Mouse (Mus musculus) thymus, postnatal 25 days (tissue): Measurements from ENCODE around the gene Cntn6.

ENCODE experiments used
- DNase-seq: peaks from one replicate; pipeline ENCODE4 v3.0.0; 2022

The Cntn6 gene

GRCm38 (mm10) chr6:104492490-104493431 is at the start of gene Cntn6:
Cntn6 (plus strand) TSS chr6:104492790.
- DNase-seq: no peak

- DNase-seq: no peak
These were observed 48.9 kb upstream of the Cntn6 start for GRCm38 (mm10) chr6:104443731-104444130.

- no peak for DNase-seq
These were observed 21.9 kb upstream of the Cntn6 start for GRCm38 (mm10) chr6:104470706-104471105.

- DNase-seq: no peak
These were observed 13.3 kb upstream of the Cntn6 start for GRCm38 (mm10) chr6:104479242-104479641.

GRCm38 (mm10) chr6:104493459-104493858 is 869 bp downstream of the Cntn6 start:
- DNase-seq: no peak

- no peak for DNase-seq
These were observed 3.2 kb downstream of the Cntn6 start for GRCm38 (mm10) chr6:104495801-104496200.

GRCm38 (mm10) chr6:104563993-104564392 is 71.4 kb downstream of the Cntn6 start:
- no peak for DNase-seq

GRCm38 (mm10) chr6:104569564-104569963 is 77.0 kb downstream of the Cntn6 start:
- no peak for DNase-seq

- DNase-seq: no peak
These were observed 95.4 kb downstream of the Cntn6 start for GRCm38 (mm10) chr6:104588028-104588427.

GRCm38 (mm10) chr6:104600838-104601397 is 108.3 kb downstream of the Cntn6 start:
- DNase-seq: no peak

- no peak for DNase-seq
These were observed 110.3 kb downstream of the Cntn6 start for GRCm38 (mm10) chr6:104602894-104603293.

GRCm38 (mm10) chr6:104603371-104603770 is 110.8 kb downstream of the Cntn6 start:
- DNase-seq: no peak

GRCm38 (mm10) chr6:104605214-104605613 is 112.6 kb downstream of the Cntn6 start:
- DNase-seq: no peak

GRCm38 (mm10) chr6:104653518-104653917 is 160.9 kb downstream of the Cntn6 start:
- DNase-seq: no peak

- no peak for DNase-seq
These were observed 176.1 kb downstream of the Cntn6 start for GRCm38 (mm10) chr6:104668701-104669100.

- DNase-seq: no peak
These were observed 181.7 kb downstream of the Cntn6 start for GRCm38 (mm10) chr6:104674249-104674648.

GRCm38 (mm10) chr6:104679809-104680495 is 187.4 kb downstream of the Cntn6 start:
- no peak for DNase-seq

GRCm38 (mm10) chr6:104687980-104688379 is 195.4 kb downstream of the Cntn6 start:
- no peak for DNase-seq

GRCm38 (mm10) chr6:104688439-104689125 is 196.0 kb downstream of the Cntn6 start:
- no peak for DNase-seq

GRCm38 (mm10) chr6:104728571-104728970 is 236.0 kb downstream of the Cntn6 start:
- no peak for DNase-seq

- DNase-seq: no peak
These were observed 241.7 kb downstream of the Cntn6 start for GRCm38 (mm10) chr6:104734256-104734655.

- DNase-seq: no peak
These were observed 246.4 kb downstream of the Cntn6 start for GRCm38 (mm10) chr6:104738999-104739398.

- no peak for DNase-seq
These were observed 265.5 kb downstream of the Cntn6 start for GRCm38 (mm10) chr6:104758125-104758524.
